Mouse (Mus musculus): ENCODE data around the gene Krt20.

The Krt20 gene

GRCm38 (mm10) chr11:99406186-99406585, 31.8 kb downstream of the Krt20 start:
- no peak for DNase-seq (ENCODE audit: low spot score)

- DNase-seq (ENCODE audit: low spot score): no peak
Measured at GRCm38 (mm10) chr11:99399956-99400549, 37.9 kb downstream of the Krt20 start.

GRCm38 (mm10) chr11:99398832-99399231, 39.1 kb downstream of the Krt20 start:
- DNase-seq (ENCODE audit: low spot score): no peak

GRCm38 (mm10) chr11:99398084-99398483, 39.9 kb downstream of the Krt20 start:
- no peak for DNase-seq (ENCODE audit: low spot score)

- DNase-seq (ENCODE audit: low spot score): no peak
Measured at GRCm38 (mm10) chr11:99396661-99397060, 41.3 kb downstream of the Krt20 start.

- no peak for DNase-seq (ENCODE audit: low spot score)
Measured at GRCm38 (mm10) chr11:99396034-99396433, 41.9 kb downstream of the Krt20 start.

- no peak for DNase-seq (ENCODE audit: low spot score)
Measured at GRCm38 (mm10) chr11:99392492-99392891, 45.5 kb downstream of the Krt20 start.

GRCm38 (mm10) chr11:99391375-99391774, 46.6 kb downstream of the Krt20 start:
- no peak for DNase-seq (ENCODE audit: low spot score)

GRCm38 (mm10) chr11:99390866-99391265, 47.1 kb downstream of the Krt20 start:
- no peak for DNase-seq (ENCODE audit: low spot score)

- DNase-seq (ENCODE audit: low spot score): no peak
Measured at GRCm38 (mm10) chr11:99389264-99389663, 48.7 kb downstream of the Krt20 start, which contains the start of gene Krt10. Gene Krt10, minus strand, starts transcription at chr11:99389364.

- DNase-seq (ENCODE audit: low spot score): no peak
Measured at GRCm38 (mm10) chr11:99388661-99389060, 49.3 kb downstream of the Krt20 start.

- DNase-seq (ENCODE audit: low spot score): peak; percentile 90
Measured at GRCm38 (mm10) chr11:99385813-99386721, 51.9 kb downstream of the Krt20 start.

- peak; percentile 49 for DNase-seq (ENCODE audit: low spot score)
Measured at GRCm38 (mm10) chr11:99379568-99379967, 58.4 kb downstream of the Krt20 start.

Measured in testis, postnatal 14 days (tissue).